Mouse (Mus musculus): ENCODE results near the gene Zswim5. TPM values are rescaled to one million over a fixed set of nuclear protein-coding genes. Genes with fewer than 3 reads are reported as not detected.
A peak's percentile ranks its signal among the peaks of the same experiment; 100 is the strongest.
"Not testable (repeated sequence)": the region's sequence is repeated elsewhere in the genome, so short reads cannot be mapped to it uniquely, and the experiment has no call there.

Gene Zswim5
- 10.2 and 10.4 TPM in 2 replicates for polyA plus RNA-seq (2016; fragmentation: Nextera tagmentation; extraction: Ambion mirVana)

- H3K27ac ChIP-seq = peak within 1 kb of the TSS; percentile 94
- no peaks in the 10 kb centered on the region; the same call in 1 of the 2 replicates for H3K4me1 ChIP-seq
- H3K9me3 ChIP-seq = no peaks in the 10 kb centered on the region
- H3K4me2 ChIP-seq (replicated peaks) = peak within 1 kb of the TSS; percentile 74
- H3K4me3 ChIP-seq = peak within 1 kb of the TSS; percentile 93
- H3K9ac ChIP-seq = peak within 1 kb of the TSS; percentile 95
- ATAC-seq (ENCODE audit: low FRiP score, low read depth) = peak; percentile 91
- no peaks in the 10 kb centered on the region for H3K27me3 ChIP-seq (replicated peaks)
- no peaks in the 10 kb centered on the region for H3K36me3 ChIP-seq
- under 1% methylated on average over 104 of the region's 104 CpGs for WGBS
Measured at GRCm38 (mm10) chr4:116876995-116877728, at the start of gene Zswim5. Gene Zswim5, plus strand, starts transcription at chr4:116877376.

DNA sequence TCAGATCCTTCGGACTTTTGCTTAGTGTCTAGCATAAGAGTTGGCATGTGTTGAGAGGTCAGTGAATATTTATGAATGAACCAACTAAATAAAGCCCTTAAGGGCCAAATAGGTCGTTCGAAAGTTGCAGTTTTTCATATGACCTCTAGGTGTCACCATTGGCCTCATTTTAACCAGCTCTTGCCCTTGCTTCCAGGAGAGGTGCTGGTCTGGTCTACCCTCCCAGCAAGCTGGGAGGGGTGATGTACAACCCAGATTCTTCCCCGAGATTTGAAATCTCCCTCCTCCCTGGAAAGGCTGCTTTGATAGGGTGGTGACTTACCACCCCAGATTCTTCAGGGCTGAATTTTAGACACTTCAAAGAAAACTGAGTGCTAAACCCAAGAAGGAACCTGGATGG lies 49.4 kb upstream of the Zswim5 start:
- H3K36me3 ChIP-seq = no peaks in the 10 kb centered on the region
- no peak overlapping the region for H3K27ac ChIP-seq

GRCm38 (mm10) chr4:116829364-116830069 lies 47.7 kb upstream of the Zswim5 start:
- Histone ChIP-seq H3K27ac (peak overlapping the region; percentile 47), H3K4me2 (replicated peaks) (0 out of 2 replicates have a peak overlapping the region, but pooled peaks have one; percentile 7), H3K36me3 (no peaks in the 10 kb centered on the region), H3K4me3 (no peak overlapping the region), H3K27me3 (replicated peaks) (no peaks in the 10 kb centered on the region), H3K9ac (peak overlapping the region; percentile 33; the same call in 1 of the 2 replicates), H3K4me1 (peaks cover 21% of the 10 kb centered on the region; the same call in 1 of the 2 replicates), H3K9me3 (no peaks in the 10 kb centered on the region)
- 23% methylated on average over 6 of the region's 6 CpGs for WGBS
- peak; percentile 45 for ATAC-seq (ENCODE audit: low FRiP score, low read depth)

More for the DNA sequence above, 49.4 kb upstream of the Zswim5 start:
- H3K9ac ChIP-seq = no peak overlapping the region
- WGBS = under 1% methylated on average over 4 of the region's 4 CpGs
- ATAC-seq (ENCODE audit: low FRiP score, low read depth) = no peak
- no peaks in the 10 kb centered on the region for H3K9me3 ChIP-seq
- H3K27me3 ChIP-seq (replicated peaks) = no peaks in the 10 kb centered on the region
- peaks cover 26% of the 10 kb centered on the region; the same call in 1 of the 2 replicates for H3K4me1 ChIP-seq
- no peak overlapping the region for H3K4me2 ChIP-seq (replicated peaks)
- no peak overlapping the region for H3K4me3 ChIP-seq

GRCm38 (mm10) chr4:116830070-116830368 lies 47.2 kb upstream of the Zswim5 start:
- 6% methylated on average over 6 of the region's 6 CpGs for WGBS
- peak; percentile 89 for ATAC-seq (ENCODE audit: low FRiP score, low read depth)
- Histone ChIP-seq H3K36me3 (no peaks in the 10 kb centered on the region), H3K9ac (peak overlapping the region; percentile 33; the same call in 1 of the 2 replicates), H3K4me2 (replicated peaks) (0 out of 2 replicates have a peak overlapping the region, but pooled peaks have one; percentile 7), H3K9me3 (no peaks in the 10 kb centered on the region), H3K27ac (peak overlapping the region; percentile 47; the same call in 1 of the 2 replicates), H3K4me1 (peaks cover 20% of the 10 kb centered on the region; the same call in 1 of the 2 replicates), H3K27me3 (replicated peaks) (no peaks in the 10 kb centered on the region), H3K4me3 (no peak overlapping the region)

GRCm38 (mm10) chr4:116838999-116839398 lies 38.2 kb upstream of the Zswim5 start:
- WGBS = 25% methylated on average over 2 of the region's 2 CpGs
- no peaks in the 10 kb centered on the region for H3K9me3 ChIP-seq
- H3K4me3 ChIP-seq = no peak overlapping the region
- no peak overlapping the region for H3K4me2 ChIP-seq (replicated peaks)
- no peaks in the 10 kb centered on the region for H3K36me3 ChIP-seq
- no peaks in the 10 kb centered on the region for H3K4me1 ChIP-seq
- no peaks in the 10 kb centered on the region for H3K27me3 ChIP-seq (replicated peaks)
- H3K27ac ChIP-seq = no peak overlapping the region
- no peak overlapping the region for H3K9ac ChIP-seq
- no peak for ATAC-seq (ENCODE audit: low FRiP score, low read depth)

DNA sequence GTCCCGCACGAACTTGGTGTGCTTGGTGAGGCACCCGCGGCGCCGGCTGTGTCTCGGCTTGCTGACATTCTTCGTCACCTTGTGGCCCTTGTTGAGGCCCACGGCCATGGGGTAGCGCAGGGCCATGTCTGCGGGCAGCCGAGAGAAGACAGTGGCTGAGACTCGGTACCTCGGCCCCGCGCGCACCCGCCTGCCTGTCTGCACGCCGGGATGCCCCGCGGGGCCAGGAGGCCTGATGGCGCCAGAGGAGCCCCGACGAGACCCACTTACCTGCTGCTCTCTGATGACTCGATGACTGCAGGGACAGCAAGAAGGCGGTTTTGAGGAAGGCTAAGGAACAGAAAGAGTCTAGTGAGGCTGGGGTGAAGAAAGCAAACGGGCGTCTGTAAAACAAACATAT lies 37.1 kb upstream of the Zswim5 start:
- H3K27me3 ChIP-seq (replicated peaks); H3K4me1 ChIP-seq; ATAC-seq (ENCODE audit: low FRiP score, low read depth); H3K9me3 ChIP-seq; H3K27ac ChIP-seq; H3K4me2 ChIP-seq (replicated peaks); H3K9ac ChIP-seq; H3K4me3 ChIP-seq; H3K36me3 ChIP-seq: not testable (repeated sequence)
- 42% methylated on average over 23 of the region's 29 CpGs for WGBS

GRCm38 (mm10) chr4:116840841-116841240 lies 36.3 kb upstream of the Zswim5 start:
- H3K9ac ChIP-seq = no peak overlapping the region
- H3K27me3 ChIP-seq (replicated peaks) = no peaks in the 10 kb centered on the region
- H3K4me3 ChIP-seq = no peak overlapping the region
- no peaks in the 10 kb centered on the region for H3K9me3 ChIP-seq
- no peaks in the 10 kb centered on the region for H3K4me1 ChIP-seq
- H3K27ac ChIP-seq = no peak overlapping the region
- no peak overlapping the region for H3K4me2 ChIP-seq (replicated peaks)
- ATAC-seq (ENCODE audit: low FRiP score, low read depth) = no peak
- H3K36me3 ChIP-seq = no peaks in the 10 kb centered on the region
- WGBS = 89% methylated on average over 6 of the region's 6 CpGs

- Histone ChIP-seq H3K4me2 (replicated peaks) (no peak overlapping the region), H3K9me3 (no peaks in the 10 kb centered on the region), H3K9ac (no peak overlapping the region), H3K4me1 (no peaks in the 10 kb centered on the region), H3K27me3 (replicated peaks) (no peaks in the 10 kb centered on the region), H3K36me3 (no peaks in the 10 kb centered on the region), H3K27ac (no peak overlapping the region), H3K4me3 (no peak overlapping the region)
- WGBS = 92% methylated on average over 3 of the region's 3 CpGs
- ATAC-seq (ENCODE audit: low FRiP score, low read depth) = no peak
Measured at GRCm38 (mm10) chr4:116844324-116844723, 32.9 kb upstream of the Zswim5 start.

- no peak overlapping the region for H3K4me2 ChIP-seq (replicated peaks)
- WGBS = 90% methylated on average over 3 of the region's 3 CpGs
- no peaks in the 10 kb centered on the region for H3K36me3 ChIP-seq
- no peak overlapping the region for H3K4me3 ChIP-seq
- H3K4me1 ChIP-seq = peaks cover 10% of the 10 kb centered on the region; the same call in 1 of the 2 replicates
- no peak overlapping the region for H3K9ac ChIP-seq
- ATAC-seq (ENCODE audit: low FRiP score, low read depth) = no peak
- H3K9me3 ChIP-seq = no peaks in the 10 kb centered on the region
- H3K27me3 ChIP-seq (replicated peaks) = no peaks in the 10 kb centered on the region
- no peak overlapping the region for H3K27ac ChIP-seq
Measured at GRCm38 (mm10) chr4:116849901-116850300, 27.3 kb upstream of the Zswim5 start.

DNA sequence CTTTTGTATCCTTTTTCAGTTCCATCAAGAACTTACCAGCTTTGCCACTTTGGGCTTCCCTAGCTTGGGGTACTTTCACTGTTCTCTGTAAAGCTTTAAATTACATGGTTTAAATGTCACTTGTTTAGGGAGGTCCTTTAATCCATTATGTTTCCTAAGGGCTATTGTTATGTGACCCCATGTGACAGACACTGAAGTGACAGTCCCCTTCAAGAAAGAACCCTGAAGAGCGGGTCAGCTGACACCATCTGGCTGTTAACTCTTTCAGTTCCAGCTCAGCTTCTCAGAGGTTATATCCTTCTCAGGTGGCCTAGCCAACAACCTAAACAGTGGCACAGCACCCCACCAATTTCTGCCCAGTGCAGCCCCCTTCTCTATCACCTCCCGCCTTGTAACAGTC lies 22.9 kb upstream of the Zswim5 start:
- Histone ChIP-seq H3K4me3 (no peak overlapping the region), H3K9me3 (no peaks in the 10 kb centered on the region), H3K36me3 (no peaks in the 10 kb centered on the region), H3K27me3 (replicated peaks) (no peaks in the 10 kb centered on the region), H3K9ac (no peak overlapping the region), H3K27ac (no peak overlapping the region), H3K4me2 (replicated peaks) (no peak overlapping the region), H3K4me1 (peaks cover 10% of the 10 kb centered on the region; the same call in 1 of the 2 replicates)
- ATAC-seq (ENCODE audit: low FRiP score, low read depth) = no peak
- WGBS = 19% methylated on average over 2 of the region's 2 CpGs

DNA sequence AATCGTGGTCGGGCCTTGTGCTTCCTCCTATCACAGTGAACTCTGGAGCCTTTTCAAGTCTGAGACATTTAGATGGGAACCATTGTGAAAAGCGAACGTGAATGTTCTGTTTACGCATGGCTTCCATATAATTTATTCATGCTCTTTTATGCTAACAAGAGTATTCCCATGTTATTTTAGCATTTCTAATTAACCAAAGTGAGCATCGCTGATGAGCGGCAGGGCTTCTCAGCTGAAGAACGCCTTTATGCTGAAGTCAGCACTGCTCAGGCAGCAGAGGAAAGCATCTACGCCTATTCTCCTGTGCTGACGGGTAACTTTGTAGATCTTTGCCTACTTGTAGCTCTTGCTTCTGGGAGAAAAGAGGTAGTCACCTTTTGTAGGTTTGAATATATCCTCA lies 20.0 kb upstream of the Zswim5 start:
- Histone ChIP-seq H3K9me3 (no peaks in the 10 kb centered on the region), H3K4me3 (no peak overlapping the region), H3K27ac (no peak overlapping the region), H3K4me1 (peaks cover 10% of the 10 kb centered on the region; the same call in 1 of the 2 replicates), H3K4me2 (replicated peaks) (no peak overlapping the region), H3K27me3 (replicated peaks) (no peaks in the 10 kb centered on the region), H3K9ac (no peak overlapping the region), H3K36me3 (no peaks in the 10 kb centered on the region)
- WGBS = 77% methylated on average over 10 of the region's 10 CpGs
- no peak for ATAC-seq (ENCODE audit: low FRiP score, low read depth)

- H3K4me3 ChIP-seq = no peak overlapping the region
- H3K36me3 ChIP-seq = no peaks in the 10 kb centered on the region
- WGBS = 70% methylated on average over 5 of the region's 5 CpGs
- no peak for ATAC-seq (ENCODE audit: low FRiP score, low read depth)
- no peak overlapping the region for H3K27ac ChIP-seq
- no peaks in the 10 kb centered on the region for H3K9me3 ChIP-seq
- H3K4me1 ChIP-seq = no peaks in the 10 kb centered on the region
- H3K27me3 ChIP-seq (replicated peaks) = no peaks in the 10 kb centered on the region
- H3K9ac ChIP-seq = no peak overlapping the region
- H3K4me2 ChIP-seq (replicated peaks) = no peak overlapping the region
Measured at GRCm38 (mm10) chr4:116859711-116860110, 17.5 kb upstream of the Zswim5 start.
